In the genomic region with DNA sequence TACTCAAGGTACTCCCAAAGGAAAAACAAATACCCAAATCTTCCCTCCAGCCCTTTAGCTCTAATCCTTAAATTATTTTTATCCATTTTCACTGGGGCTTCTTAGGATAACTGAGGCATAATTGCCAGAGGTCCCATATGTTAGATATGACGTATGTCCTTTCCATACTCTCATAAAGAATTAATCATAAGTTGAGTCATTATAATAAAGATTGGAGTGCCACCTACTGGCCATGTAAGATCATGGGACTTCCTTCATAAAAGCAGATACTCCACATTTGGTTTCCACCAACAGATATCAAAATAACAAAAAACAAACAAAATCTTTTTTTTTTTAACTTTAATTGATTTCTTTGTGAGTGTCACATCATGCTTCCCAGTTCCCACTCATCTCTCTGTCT, we compare ENCODE assay signal across 12 mouse cellular contexts.
DNase-seq lines count a peak whose midpoint lies in the region; ATAC-seq and TF ChIP-seq lines count a peak whose summit lies in the region.
"Had no signal": no experiment of that assay in that cellular context is flagged by ENCODE, and none has a peak within 500 bp of the region (broad histone marks: within the 10 kb centered on the region; RNA-seq: fewer than 3 reads in every experiment).

No protein-coding gene starts in this region.

- WGBS in heart, adult 2 months: 22% methylated on average over 1 of the region's 1 CpGs
- 36% methylated on average over 1 of the region's 1 CpGs for WGBS in liver, postnatal 0 days (ENCODE audit: insufficient replicate concordance)
- WGBS in liver, embryonic 12.5 days (ENCODE audit: insufficient replicate concordance): 35% methylated on average over 1 of the region's 1 CpGs

- no peaks in the 10 kb centered on the region for H3K4me1 ChIP-seq in heart, adult 2 months (ENCODE audit: control insufficient read depth, insufficient read depth, low read length)
- H3K4me1 ChIP-seq in liver, postnatal 0 days (ENCODE audit: insufficient read depth): no peaks in the 10 kb centered on the region
- H3K4me1 ChIP-seq in liver, embryonic 12.5 days: no peaks in the 10 kb centered on the region
- H3K4me1 ChIP-seq: heart, embryonic 10.5 days; limb, embryonic 15.5 days had no signal

- ATAC-seq in liver, postnatal 0 days: no peak
- ATAC-seq in liver, embryonic 12.5 days: no peak
- ATAC-seq in Patski: no peak

- no peaks in the 10 kb centered on the region for H3K9me3 ChIP-seq in liver, postnatal 0 days (ENCODE audit: low read length)
- no peaks in the 10 kb centered on the region for H3K9me3 ChIP-seq in liver, embryonic 12.5 days (replicated peaks)
- H3K9me3 ChIP-seq: heart, embryonic 10.5 days; limb, embryonic 15.5 days had no signal

- CTCF ChIA-PET in Patski (lab: Charles Lee): no interaction called here

- TF ChIP-seq EP300 in heart, adult 2 months (IDR thresholded peaks at IDR 0.05; ENCODE audit: insufficient read depth, low read depth, low read length): no peak
- no peak for TF ChIP-seq EP300 in liver, postnatal 0 days (IDR thresholded peaks at IDR 0.05; ENCODE audit: low read depth)

- TF ChIP-seq POLR2A in heart, adult 2 months (IDR thresholded peaks at IDR 0.05; ENCODE audit: insufficient read depth, low read depth, low read length): no peak

- no peak overlapping the region for H3K9ac ChIP-seq in heart, adult 2 months (ENCODE audit: low read depth, low read length)
- H3K9ac ChIP-seq in liver, postnatal 0 days (replicated peaks): no peak overlapping the region
- H3K9ac ChIP-seq in liver, embryonic 12.5 days: no peak overlapping the region
- H3K9ac ChIP-seq: limb, embryonic 15.5 days had no signal

- no peak for DNase-seq in heart, adult 2 months
- DNase-seq in heart, postnatal 14 days: no peak
- DNase-seq in liver, postnatal 0 days: no peak
- no peak for DNase-seq in Patski (ENCODE audit: low read depth, low spot score)
- DNase-seq in naive thymus-derived CD4-positive, alpha-beta T cell, adult 2 months (ENCODE audit: low read depth): peak; percentile 5
- DNase-seq in right cerebral cortex, adult 18-20 months: no peak
- DNase-seq in lung, postnatal 14 days: no peak
- DNase-seq: right cerebral cortex, postnatal 4 days; thymus, postnatal 36 days had no signal

- peak; percentile 63 for TF ChIP-seq CTCF in heart, adult 2 months (IDR thresholded peaks at IDR 0.05)
- peak; percentile 36 for TF ChIP-seq CTCF in liver, postnatal 0 days (IDR thresholded peaks at IDR 0.05; ENCODE audit: low read depth)
- peak; percentile 22 for TF ChIP-seq CTCF in Patski (IDR thresholded peaks at IDR 0.05)

- no peak overlapping the region for H3K4me2 ChIP-seq in liver, postnatal 0 days (ENCODE audit: low read depth, low read length)
- no peak overlapping the region for H3K4me2 ChIP-seq in liver, embryonic 12.5 days
- H3K4me2 ChIP-seq: limb, embryonic 15.5 days had no signal

- POLR2A ChIA-PET in Patski (lab: Charles Lee): no interaction called here

- in situ Hi-C loops in Patski (cut with MboI; ENCODE audit: low pct_unique_long_range_greater_than_20kb): no loop called here

- no peak overlapping the region for H3K27ac ChIP-seq in heart, adult 2 months
- no peak overlapping the region for H3K27ac ChIP-seq in liver, postnatal 0 days (ENCODE audit: low read depth)
- no peak overlapping the region for H3K27ac ChIP-seq in liver, embryonic 12.5 days
- H3K27ac ChIP-seq: heart, embryonic 10.5 days; limb, embryonic 15.5 days had no signal

- intact Hi-C loops in heart, adult 2 months (cut with DNase I): loop anchor here (5.0 kb wide), 1 partner anchor 405 kb away; no protein-coding TSS in a partner anchor
- intact Hi-C loops in heart, postnatal 14 days (cut with DNase I): loop anchor here (5.0 kb wide), 1 partner anchor 405 kb away; no protein-coding TSS in a partner anchor

- H3K36me3 ChIP-seq in heart, adult 2 months (ENCODE audit: control insufficient read depth, insufficient read depth, low read length): no peaks in the 10 kb centered on the region
- H3K36me3 ChIP-seq in liver, postnatal 0 days (replicated peaks; ENCODE audit: insufficient read depth, low read length): no peaks in the 10 kb centered on the region
- no peaks in the 10 kb centered on the region for H3K36me3 ChIP-seq in liver, embryonic 12.5 days
- H3K36me3 ChIP-seq: heart, embryonic 10.5 days; limb, embryonic 15.5 days had no signal

- H3K4me3 ChIP-seq in heart, adult 2 months: no peak overlapping the region
- no peak overlapping the region for H3K4me3 ChIP-seq in liver, postnatal 0 days (ENCODE audit: low read depth, low read length)
- no peak overlapping the region for H3K4me3 ChIP-seq in liver, embryonic 12.5 days
- H3K4me3 ChIP-seq: heart, embryonic 10.5 days; limb, embryonic 15.5 days had no signal

- no peaks in the 10 kb centered on the region for H3K79me2 ChIP-seq in heart, adult 2 months (replicated peaks; ENCODE audit: control insufficient read depth, insufficient read depth, low read length)

- H3K27me3 ChIP-seq in heart, adult 2 months (ENCODE audit: control insufficient read depth, insufficient read depth, low read length): no peaks in the 10 kb centered on the region
- no peaks in the 10 kb centered on the region for H3K27me3 ChIP-seq in liver, postnatal 0 days (ENCODE audit: insufficient read depth, low read length)
- H3K27me3 ChIP-seq in liver, embryonic 12.5 days (replicated peaks): no peaks in the 10 kb centered on the region
- H3K27me3 ChIP-seq in Patski: no peaks in the 10 kb centered on the region
- H3K27me3 ChIP-seq: limb, embryonic 15.5 days had no signal
